Mouse (Mus musculus) left cerebral cortex, postnatal 36 days (tissue): ENCODE results near the gene Gpr137. TPM values are rescaled to one million over a fixed set of nuclear protein-coding genes. Genes with fewer than 3 reads are reported as not detected.
"Not testable (repeated sequence)": the region's sequence is repeated elsewhere in the genome, so short reads cannot be mapped to it uniquely, and the experiment has no call there.

Experiments
- DNase-seq, 2 experiments: peaks; one replicate each; pipeline ENCODE4 v3.0.0; 2021 to 2022; ENCODE audit warnings: low spot score in 2 of 2, mixed read lengths in 1 of 2
- intact Hi-C: fragments of 180-260 bp; cut with DNase I; formaldehyde crosslinking; loops from one replicate; pipeline ENCODE4 v1.15.1; 2025
- total RNA-seq, 2 experiments: library from RNA; stranded (reverse); gene quantifications; 2 replicates each; pipeline ENCODE4 v1.2.3; 2021

Gpr137 gene
- 100 to 1,000 TPM in 1 of 2 experiments, 10 to 100 TPM in 1; 94.1 to 108 TPM for total RNA-seq

- DNase-seq: peak; percentile 91 to 92
- intact Hi-C loops: loop anchor here (10.0 kb wide), 1 partner anchor 697 kb away; the partner anchor contains the start of gene Atg2a
Measured at GRCm38 (mm10) chr19:6942249-6942691, at the start of gene Gpr137. Gpr137 (minus strand) TSS chr19:6942480.

- intact Hi-C loops, DNase-seq: not testable (repeated sequence)
Measured at GRCm38 (mm10) chr19:6991166-6991565, 48.9 kb upstream of the Gpr137 start.

GRCm38 (mm10) chr19:6990712-6991111 is 48.4 kb upstream of the Gpr137 start:
- intact Hi-C loops: no loop called here
- DNase-seq: no peak

GRCm38 (mm10) chr19:6989251-6989650 is 47.0 kb upstream of the Gpr137 start:
- intact Hi-C loops: no loop called here
- no peak for DNase-seq

- DNase-seq: no peak
- intact Hi-C loops: no loop called here
Measured at GRCm38 (mm10) chr19:6987904-6988285, 45.6 kb upstream of the Gpr137 start.

GRCm38 (mm10) chr19:6987061-6987903 is 45.0 kb upstream of the Gpr137 start, which contains the start of gene Vegfb:
Vegfb (minus strand) TSS chr19:6987651.
- intact Hi-C loops: no loop called here
- DNase-seq: peak; percentile 66 to 78

GRCm38 (mm10) chr19:6985951-6986708 is 43.9 kb upstream of the Gpr137 start:
- intact Hi-C loops: no loop called here
- no peak for DNase-seq

GRCm38 (mm10) chr19:6985300-6985699 is 43.0 kb upstream of the Gpr137 start:
- intact Hi-C loops: no loop called here
- DNase-seq: no peak

- DNase-seq: no peak
- intact Hi-C loops: no loop called here
Measured at GRCm38 (mm10) chr19:6983621-6984020, 41.3 kb upstream of the Gpr137 start.

GRCm38 (mm10) chr19:6981465-6981864 is 39.2 kb upstream of the Gpr137 start:
- intact Hi-C loops: no loop called here
- DNase-seq: no peak

- DNase-seq: peak; percentile 99
- intact Hi-C loops: no loop called here
Measured at GRCm38 (mm10) chr19:6980381-6981093, 38.3 kb upstream of the Gpr137 start, which contains the start of gene Fkbp2. Fkbp2 (minus strand) TSS chr19:6980501.

- intact Hi-C loops: loop anchor here (2.0 kb wide), 1 partner anchor 59 kb away; the partner anchor contains the start of gene Esrra
- DNase-seq: peak; percentile 98 to 99
Measured at GRCm38 (mm10) chr19:6979486-6980380, 37.5 kb upstream of the Gpr137 start.

- DNase-seq: peak in 1 of 2 experiments; percentile 32
- intact Hi-C loops: loop anchor here (2.0 kb wide), 1 partner anchor 58 kb away; the partner anchor contains the start of gene Esrra
Measured at GRCm38 (mm10) chr19:6979001-6979479, 36.8 kb upstream of the Gpr137 start.

- DNase-seq: no peak
- intact Hi-C loops: loop anchor here (2.0 kb wide), 1 partner anchor 58 kb away; the partner anchor contains the start of gene Esrra
Measured at GRCm38 (mm10) chr19:6978639-6978974, 36.3 kb upstream of the Gpr137 start.

- no peak for DNase-seq
- intact Hi-C loops: loop anchor here (2.0 kb wide), 1 partner anchor 57 kb away; the partner anchor contains the start of gene Esrra
Measured at GRCm38 (mm10) chr19:6977759-6978638, 35.7 kb upstream of the Gpr137 start.

- peak in 1 of 2 experiments; percentile 46 for DNase-seq
- intact Hi-C loops: no loop called here
Measured at GRCm38 (mm10) chr19:6975537-6976521, 33.5 kb upstream of the Gpr137 start, which contains the start of gene Plcb3. Plcb3 (minus strand) TSS chr19:6976470.
